Mouse (Mus musculus): ENCODE measurements around the gene Nck2. TPM values are rescaled to one million over a fixed set of nuclear protein-coding genes. Genes with fewer than 3 reads are reported as not detected.

Gene Nck2
- 41.8 and 43.0 TPM in 2 replicates for polyA plus RNA-seq (2015; fragmentation: Nextera tagmentation; extraction: Ambion mirVana)

- peak within 1 kb of the TSS; percentile 68 for H3K4me2 ChIP-seq (ENCODE audit: low read length)
- no peaks in the 10 kb centered on the region for H3K27me3 ChIP-seq (ENCODE audit: insufficient read depth, low read length)
- peak within 1 kb of the TSS; percentile 97 for H3K4me3 ChIP-seq (replicated peaks; ENCODE audit: low read depth, low read length)
- peak within 1 kb of the TSS; percentile 97 for H3K27ac ChIP-seq
- H3K9ac ChIP-seq (ENCODE audit: low read depth, low read length), result peak within 1 kb of the TSS; percentile 95
- no peaks in the 10 kb centered on the region for H3K36me3 ChIP-seq (ENCODE audit: insufficient read depth, low read length)
- WGBS, result 17% methylated on average over 9 of the region's 9 CpGs
- no peak for ATAC-seq (replicated peaks; ENCODE audit: low FRiP score, low read depth)
- no peak for TF ChIP-seq CTCF (IDR thresholded peaks at IDR 0.05; ENCODE audit: low read depth)
- H3K4me1 ChIP-seq (replicated peaks; ENCODE audit: insufficient read depth, low read length), result peaks cover 13% of the 10 kb centered on the region
- no peaks in the 10 kb centered on the region for H3K9me3 ChIP-seq (replicated peaks; ENCODE audit: low read length)
- DNase-seq (ENCODE audit: low spot score), result no peak
Observed at GRCm38 (mm10) chr1:43444531-43444930, at the start of gene Nck2. Gene Nck2, plus strand, starts transcription at chr1:43444579.

- no peaks in the 10 kb centered on the region for H3K27me3 ChIP-seq (ENCODE audit: insufficient read depth, low read length)
- no peak for DNase-seq (ENCODE audit: low spot score)
- 68% methylated on average over 2 of the region's 2 CpGs for WGBS
- H3K4me3 ChIP-seq (replicated peaks; ENCODE audit: low read depth, low read length), result no peak overlapping the region
- ATAC-seq (replicated peaks; ENCODE audit: low FRiP score, low read depth), result no peak
- no peaks in the 10 kb centered on the region for H3K4me1 ChIP-seq (replicated peaks; ENCODE audit: insufficient read depth, low read length)
- H3K9ac ChIP-seq (ENCODE audit: low read depth, low read length), result no peak overlapping the region
- H3K27ac ChIP-seq, result no peak overlapping the region
- TF ChIP-seq CTCF (IDR thresholded peaks at IDR 0.05; ENCODE audit: low read depth), result no peak
- H3K36me3 ChIP-seq (ENCODE audit: insufficient read depth, low read length), result no peaks in the 10 kb centered on the region
- no peak overlapping the region for H3K4me2 ChIP-seq (ENCODE audit: low read length)
- no peaks in the 10 kb centered on the region for H3K9me3 ChIP-seq (replicated peaks; ENCODE audit: low read length)
Observed at GRCm38 (mm10) chr1:43395040-43395439, 49.3 kb upstream of the Nck2 start.

- H3K27me3 ChIP-seq (ENCODE audit: insufficient read depth, low read length), result no peaks in the 10 kb centered on the region
- H3K9me3 ChIP-seq (replicated peaks; ENCODE audit: low read length), result no peaks in the 10 kb centered on the region
- H3K4me1 ChIP-seq (replicated peaks; ENCODE audit: insufficient read depth, low read length), result no peaks in the 10 kb centered on the region
- H3K4me3 ChIP-seq (replicated peaks; ENCODE audit: low read depth, low read length), result no peak overlapping the region
- ATAC-seq (replicated peaks; ENCODE audit: low FRiP score, low read depth), result no peak
- H3K36me3 ChIP-seq (ENCODE audit: insufficient read depth, low read length), result no peaks in the 10 kb centered on the region
- H3K9ac ChIP-seq (ENCODE audit: low read depth, low read length), result no peak overlapping the region
- no peak for TF ChIP-seq CTCF (IDR thresholded peaks at IDR 0.05; ENCODE audit: low read depth)
- DNase-seq (ENCODE audit: low spot score), result no peak
- no peak overlapping the region for H3K4me2 ChIP-seq (ENCODE audit: low read length)
- no peak overlapping the region for H3K27ac ChIP-seq
- WGBS, result 66% methylated on average over 1 of the region's 1 CpGs
Observed at GRCm38 (mm10) chr1:43395799-43396198, 48.6 kb upstream of the Nck2 start.

GRCm38 (mm10) chr1:43396522-43396921, 47.9 kb upstream of the Nck2 start:
- Histone ChIP-seq H3K9me3 (replicated peaks; ENCODE audit: low read length) (no peaks in the 10 kb centered on the region), H3K4me3 (replicated peaks; ENCODE audit: low read depth, low read length) (no peak overlapping the region), H3K27ac (no peak overlapping the region), H3K27me3 (ENCODE audit: insufficient read depth, low read length) (no peaks in the 10 kb centered on the region), H3K4me2 (ENCODE audit: low read length) (no peak overlapping the region), H3K36me3 (ENCODE audit: insufficient read depth, low read length) (no peaks in the 10 kb centered on the region), H3K9ac (ENCODE audit: low read depth, low read length) (no peak overlapping the region), H3K4me1 (replicated peaks; ENCODE audit: insufficient read depth, low read length) (no peaks in the 10 kb centered on the region)
- 50% methylated on average over 5 of the region's 5 CpGs for WGBS
- DNase-seq (ENCODE audit: low spot score) (peak; percentile 53), ATAC-seq (replicated peaks; ENCODE audit: low FRiP score, low read depth) (no peak)
- no peak for TF ChIP-seq CTCF (IDR thresholded peaks at IDR 0.05; ENCODE audit: low read depth)

- Histone ChIP-seq H3K9ac (ENCODE audit: low read depth, low read length) (no peak overlapping the region), H3K4me2 (ENCODE audit: low read length) (no peak overlapping the region), H3K4me1 (replicated peaks; ENCODE audit: insufficient read depth, low read length) (no peaks in the 10 kb centered on the region), H3K36me3 (ENCODE audit: insufficient read depth, low read length) (no peaks in the 10 kb centered on the region), H3K9me3 (replicated peaks; ENCODE audit: low read length) (no peaks in the 10 kb centered on the region), H3K27me3 (ENCODE audit: insufficient read depth, low read length) (no peaks in the 10 kb centered on the region), H3K4me3 (replicated peaks; ENCODE audit: low read depth, low read length) (no peak overlapping the region), H3K27ac (no peak overlapping the region)
- no peak for TF ChIP-seq CTCF (IDR thresholded peaks at IDR 0.05; ENCODE audit: low read depth)
- ATAC-seq (replicated peaks; ENCODE audit: low FRiP score, low read depth) (no peak), DNase-seq (ENCODE audit: low spot score) (no peak)
- WGBS, result 94% methylated on average over 2 of the region's 2 CpGs
Observed at GRCm38 (mm10) chr1:43397096-43397495, 47.3 kb upstream of the Nck2 start.

GRCm38 (mm10) chr1:43398738-43399601, 45.4 kb upstream of the Nck2 start:
- Histone ChIP-seq H3K4me3 (replicated peaks; ENCODE audit: low read depth, low read length) (no peak overlapping the region), H3K36me3 (ENCODE audit: insufficient read depth, low read length) (no peaks in the 10 kb centered on the region), H3K4me2 (ENCODE audit: low read length) (no peak overlapping the region), H3K9ac (ENCODE audit: low read depth, low read length) (no peak overlapping the region), H3K27ac (no peak overlapping the region), H3K4me1 (replicated peaks; ENCODE audit: insufficient read depth, low read length) (no peaks in the 10 kb centered on the region), H3K9me3 (replicated peaks; ENCODE audit: low read length) (no peaks in the 10 kb centered on the region), H3K27me3 (ENCODE audit: insufficient read depth, low read length) (no peaks in the 10 kb centered on the region)
- ATAC-seq (replicated peaks; ENCODE audit: low FRiP score, low read depth) (0 out of 2 replicates have a peak, but pooled peaks have one; percentile 46), DNase-seq (ENCODE audit: low spot score) (peak; percentile 54)
- no peak for TF ChIP-seq CTCF (IDR thresholded peaks at IDR 0.05; ENCODE audit: low read depth)
- 73% methylated on average over 10 of the region's 10 CpGs for WGBS

All from kidney, postnatal 0 days (tissue).